Mouse (Mus musculus) forebrain, embryonic 16.5 days (tissue): ENCODE data around the gene Erf. TPM values are rescaled to one million over a fixed set of nuclear protein-coding genes. Genes with fewer than 3 reads are reported as not detected.
A peak's percentile ranks its signal among the peaks of the same experiment; 100 is the strongest.
"Not testable (repeated sequence)": the region's sequence is repeated elsewhere in the genome, so short reads cannot be mapped to it uniquely, and the experiment has no call there.

Source experiments
- ATAC-seq: fragments of 200-750 bp; cut with Nextera tagmentation; 2 replicates; pipeline ENCODE4 v1.8.0; 2017; ENCODE audit warnings: mild to moderate bottlenecking, moderate library complexity
- H3K27ac ChIP-seq: fragments of 300-500 bp; sonication (generic); 2 replicates; pipeline ENCODE4 v1.5.1; 2014; ENCODE audit warnings: low read length, control low read depth
- H3K27me3 ChIP-seq: fragments of 300-500 bp; sonication (generic); replicated peaks from 2 replicates; pipeline ENCODE4 v1.6.1; 2014; ENCODE audit warnings: low read length; ENCODE audit not compliant: control insufficient read depth, insufficient read depth
- H3K36me3 ChIP-seq: fragments of 300-500 bp; sonication (generic); 2 replicates; pipeline ENCODE4 v1.6.1; 2014; ENCODE audit not compliant: control insufficient read depth, insufficient read depth
- H3K4me1 ChIP-seq: fragments of 300-500 bp; sonication (generic); replicated peaks from 2 replicates; pipeline ENCODE4 v1.6.1; 2014; ENCODE audit warnings: low read length; ENCODE audit not compliant: control insufficient read depth, insufficient read depth
- H3K4me2 ChIP-seq: fragments of 300-500 bp; sonication (generic); 2 replicates; pipeline ENCODE4 v1.6.1; 2014; ENCODE audit warnings: mild to moderate bottlenecking, low read length, control low read depth
- H3K4me3 ChIP-seq: fragments of 300-500 bp; sonication (generic); replicated peaks from 2 replicates; pipeline ENCODE4 v1.5.1; 2014; ENCODE audit warnings: mild to moderate bottlenecking, low read length, control low read depth
- H3K9ac ChIP-seq: fragments of 300-500 bp; sonication (generic); replicated peaks from 2 replicates; pipeline ENCODE4 v1.6.1; 2014; ENCODE audit warnings: low read depth, low read length, control low read depth
- H3K9me3 ChIP-seq: fragments of 300-500 bp; sonication (generic); 2 replicates; pipeline ENCODE4 v1.6.1; 2016; ENCODE audit warnings: low read length; ENCODE audit not compliant: control insufficient read depth
- WGBS: fragments of 180-500 bp; shearing (Covaris S2); extraction: QIAGEN DNeasy Blood & Tissue Kit; methylation state at CpG from one replicate; pipeline ENCODE4 v1.1.7; 2014; 5-methylcytosine and 5-hydroxymethylcytosine counted together
- polyA plus RNA-seq: library from polyadenylated mRNA; unstranded; fragments of >200 nt; fragmentation: Nextera tagmentation; extraction: Ambion mirVana; gene quantifications from 2 replicates; pipeline ENCODE4 v1.2.1, GENCODE M21; 2015

Gene Erf
- polyA plus RNA-seq, 1 experiment from 2014 or later = 4.8 TPM

- Histone ChIP-seq H3K27me3 (no peaks in the 10 kb centered on the region), H3K4me2 (peak overlapping the region; percentile 79; the same call in 1 of the 2 replicates), H3K36me3 (peaks cover 7% of the 10 kb centered on the region), H3K9me3 (no peaks in the 10 kb centered on the region), H3K4me1 (peaks cover 24% of the 10 kb centered on the region), H3K9ac (0 out of 2 replicates have a peak overlapping the region, but pooled peaks have one; percentile 12), H3K27ac (no peak overlapping the region), H3K4me3 (no peak overlapping the region)
- no peak for ATAC-seq
- WGBS = 76% methylated on average over 8 of the region's 8 CpGs
These were observed 19.1 kb upstream of the Erf start for GRCm38 (mm10) chr7:25269545-25270271.

DNA sequence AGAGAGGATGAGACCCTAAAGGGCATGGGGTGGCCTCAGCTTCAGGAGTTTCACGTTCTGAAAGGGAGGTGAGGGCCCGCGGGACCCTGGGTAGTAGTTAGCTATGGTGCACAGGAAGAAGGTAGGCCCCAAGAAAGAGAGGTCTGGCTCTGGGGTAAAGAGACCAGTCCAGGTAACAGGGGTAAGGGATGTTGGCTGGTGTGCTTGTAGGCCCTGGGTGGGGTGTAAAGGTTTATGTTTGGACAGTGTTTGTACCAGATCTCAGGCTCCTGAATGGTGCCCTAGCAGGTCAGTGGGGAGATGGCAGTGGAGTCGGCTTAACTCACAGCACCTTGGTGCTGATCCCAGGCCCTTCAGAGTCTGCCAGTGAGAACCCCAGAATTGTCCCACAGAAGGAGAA lies 18.5 kb upstream of the Erf start:
- ATAC-seq = no peak
- Histone ChIP-seq H3K27me3 (no peaks in the 10 kb centered on the region), H3K4me3 (peak overlapping the region; percentile 84), H3K4me2 (peak overlapping the region; percentile 79), H3K27ac (no peak overlapping the region), H3K36me3 (peaks cover 7% of the 10 kb centered on the region), H3K9me3 (no peaks in the 10 kb centered on the region), H3K4me1 (peaks cover 21% of the 10 kb centered on the region), H3K9ac (peak overlapping the region; percentile 76)
- WGBS = 45% methylated on average over 4 of the region's 4 CpGs

DNA sequence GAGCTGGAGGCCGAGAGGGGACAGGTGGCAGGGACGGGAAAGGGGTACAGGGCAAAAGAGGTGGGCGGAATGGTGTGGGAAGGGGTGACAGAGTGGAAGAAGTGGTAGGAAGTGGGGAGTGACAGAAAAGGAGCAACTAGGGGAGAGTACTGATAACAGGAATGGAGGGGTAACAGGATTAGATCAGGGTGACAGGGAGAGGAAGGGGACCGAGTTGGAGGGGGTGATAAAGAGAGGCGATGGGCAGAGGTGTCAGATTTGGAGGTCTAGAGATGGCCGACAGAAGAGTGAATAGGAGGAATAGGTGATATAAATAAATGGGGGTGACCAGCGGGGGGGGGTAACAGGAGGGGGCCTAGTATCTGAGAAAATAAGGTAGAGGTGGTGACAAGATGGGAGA lies 18.0 kb upstream of the Erf start:
- under 1% methylated on average over 7 of the region's 7 CpGs for WGBS
- Histone ChIP-seq H3K4me1 (peaks cover 20% of the 10 kb centered on the region), H3K27me3 (no peaks in the 10 kb centered on the region), H3K9ac (peak overlapping the region; percentile 76), H3K4me2 (peak overlapping the region; percentile 79), H3K4me3 (peak overlapping the region; percentile 84), H3K9me3 (no peaks in the 10 kb centered on the region), H3K36me3 (peaks cover 7% of the 10 kb centered on the region), H3K27ac (peak overlapping the region; percentile 83)
- ATAC-seq = no peak

DNA sequence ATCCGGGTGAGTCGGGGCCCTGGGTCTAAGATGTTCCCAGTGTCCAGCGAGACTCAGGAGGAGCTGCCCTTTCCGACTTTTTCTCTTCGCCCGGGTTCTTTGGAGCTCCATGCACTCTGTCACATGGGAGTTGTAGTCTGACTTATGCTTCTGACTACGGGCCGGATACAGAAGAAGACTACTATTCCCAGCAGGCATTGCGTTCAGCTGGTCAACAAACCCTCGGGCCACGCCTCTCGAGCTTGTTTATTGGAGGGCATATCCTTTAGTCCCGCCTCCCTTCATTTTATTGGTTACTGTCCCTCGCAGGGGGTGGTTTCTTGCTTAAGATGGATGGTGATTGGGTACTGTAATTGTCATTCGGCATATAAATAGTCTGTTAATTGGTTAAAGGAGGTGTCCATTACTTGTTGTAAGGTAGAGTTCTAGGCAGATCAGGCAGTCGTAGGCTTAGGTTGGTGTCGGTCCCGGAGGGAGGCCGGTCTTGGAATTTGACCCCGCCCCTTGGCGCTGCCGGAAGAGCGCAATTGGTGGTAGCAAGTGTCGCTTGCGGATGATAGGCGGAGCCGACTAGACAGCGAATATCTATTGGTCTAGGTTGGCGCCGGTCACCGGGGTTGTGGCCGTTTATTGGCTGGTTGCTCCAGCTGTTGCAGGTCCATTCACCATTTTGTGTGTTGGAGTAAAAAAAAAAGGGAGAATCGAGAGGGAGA lies 17.3 kb upstream of the Erf start:
- no peaks in the 10 kb centered on the region for H3K27me3 ChIP-seq
- WGBS = 0% methylated on average over 33 of the region's 33 CpGs
- H3K4me2 ChIP-seq = peak overlapping the region; percentile 79
- peak overlapping the region; percentile 76 for H3K9ac ChIP-seq
- ATAC-seq = peak; percentile 95
- H3K27ac ChIP-seq = peak overlapping the region; percentile 90
- peaks cover 4% of the 10 kb centered on the region; the same call in 1 of the 2 replicates for H3K36me3 ChIP-seq
- H3K4me1 ChIP-seq = peaks cover 20% of the 10 kb centered on the region
- no peaks in the 10 kb centered on the region for H3K9me3 ChIP-seq
- H3K4me3 ChIP-seq = peak overlapping the region; percentile 84

- H3K27me3 ChIP-seq = no peaks in the 10 kb centered on the region
- peak within 1 kb of the TSS; percentile 79 for H3K4me2 ChIP-seq
- peaks cover 4% of the 10 kb centered on the region; the same call in 1 of the 2 replicates for H3K36me3 ChIP-seq
- ATAC-seq = peak; percentile 83
- H3K4me1 ChIP-seq = peaks cover 20% of the 10 kb centered on the region
- peak within 1 kb of the TSS; percentile 84 for H3K4me3 ChIP-seq
- H3K9ac ChIP-seq = peak within 1 kb of the TSS; percentile 76
- no peaks in the 10 kb centered on the region for H3K9me3 ChIP-seq
- under 1% methylated on average over 29 of the region's 29 CpGs for WGBS
- peak within 1 kb of the TSS; percentile 90 for H3K27ac ChIP-seq
These were observed 16.8 kb upstream of the Erf start, which contains the start of gene Cic for GRCm38 (mm10) chr7:25267301-25267750. Cic (plus strand) TSS chr7:25267704.

DNA sequence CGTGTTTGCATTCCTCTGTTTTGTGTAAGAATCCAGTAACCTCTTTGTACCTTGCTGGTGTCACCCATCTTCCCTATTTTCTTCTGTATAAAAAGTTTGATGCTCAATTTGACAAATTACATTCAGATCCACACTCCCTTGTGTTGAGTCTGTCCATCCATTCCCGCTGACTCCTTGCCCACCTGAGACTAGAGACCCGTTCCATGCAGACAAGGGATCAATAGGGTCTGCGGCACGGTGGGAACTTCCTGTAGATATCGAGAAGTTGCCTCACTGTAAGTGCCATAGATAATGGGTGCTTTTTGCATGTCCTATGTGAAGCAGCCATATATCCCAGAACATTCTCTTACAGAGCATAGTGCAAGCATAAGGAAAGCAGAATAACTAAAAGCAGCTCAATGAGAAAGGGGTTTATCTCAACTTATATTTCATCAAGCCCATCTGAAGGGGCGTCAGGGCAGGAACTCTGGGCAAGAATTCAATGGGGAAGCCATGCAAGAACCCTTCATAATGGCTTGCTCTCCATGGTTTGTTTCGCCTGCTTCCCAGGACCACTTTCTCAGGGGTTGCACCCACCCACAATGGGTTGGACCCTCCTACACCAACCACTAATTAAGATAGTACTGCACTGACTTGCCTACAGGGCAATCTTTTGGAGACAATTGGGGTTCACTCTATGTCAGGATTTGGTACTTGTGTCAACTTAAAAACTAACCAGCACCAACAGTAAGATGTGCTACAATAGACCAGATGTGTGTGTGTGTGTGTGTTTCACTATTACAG lies 15.8 kb upstream of the Erf start:
- H3K4me3 ChIP-seq = no peak overlapping the region
- WGBS = 91% methylated on average over 8 of the region's 8 CpGs
- H3K4me2 ChIP-seq = no peak overlapping the region
- no peak for ATAC-seq
- H3K9me3 ChIP-seq = no peaks in the 10 kb centered on the region
- peaks cover 20% of the 10 kb centered on the region for H3K4me1 ChIP-seq
- H3K27me3 ChIP-seq = no peaks in the 10 kb centered on the region
- H3K9ac ChIP-seq = no peak overlapping the region
- no peaks in the 10 kb centered on the region for H3K36me3 ChIP-seq
- no peak overlapping the region for H3K27ac ChIP-seq

DNA sequence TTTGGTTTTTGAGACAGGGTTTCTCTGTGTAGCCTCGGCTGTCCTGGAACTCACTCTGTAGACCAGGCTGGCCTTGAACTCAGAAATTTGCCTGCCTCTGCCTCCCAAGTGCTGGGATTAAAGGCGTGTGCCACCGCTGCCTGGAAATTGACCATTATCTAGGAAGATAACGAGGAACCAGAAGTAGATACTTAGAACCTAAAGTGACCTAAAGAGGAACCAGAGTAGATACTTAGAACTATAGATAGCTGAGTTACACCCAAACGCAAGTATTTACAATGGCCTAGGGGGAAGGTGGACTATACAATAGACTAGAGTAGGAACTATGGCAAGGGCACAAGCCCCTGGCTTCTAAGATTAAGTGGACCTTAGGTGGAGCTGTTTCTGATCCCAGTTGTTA lies 15.2 kb upstream of the Erf start:
- not testable (repeated sequence) for H3K9me3 ChIP-seq, H3K36me3 ChIP-seq, ATAC-seq, H3K9ac ChIP-seq, H3K4me3 ChIP-seq, H3K27ac ChIP-seq, H3K4me2 ChIP-seq, H3K27me3 ChIP-seq
- 88% methylated on average over 5 of the region's 5 CpGs for WGBS
- H3K4me1 ChIP-seq = peaks cover 20% of the 10 kb centered on the region

DNA sequence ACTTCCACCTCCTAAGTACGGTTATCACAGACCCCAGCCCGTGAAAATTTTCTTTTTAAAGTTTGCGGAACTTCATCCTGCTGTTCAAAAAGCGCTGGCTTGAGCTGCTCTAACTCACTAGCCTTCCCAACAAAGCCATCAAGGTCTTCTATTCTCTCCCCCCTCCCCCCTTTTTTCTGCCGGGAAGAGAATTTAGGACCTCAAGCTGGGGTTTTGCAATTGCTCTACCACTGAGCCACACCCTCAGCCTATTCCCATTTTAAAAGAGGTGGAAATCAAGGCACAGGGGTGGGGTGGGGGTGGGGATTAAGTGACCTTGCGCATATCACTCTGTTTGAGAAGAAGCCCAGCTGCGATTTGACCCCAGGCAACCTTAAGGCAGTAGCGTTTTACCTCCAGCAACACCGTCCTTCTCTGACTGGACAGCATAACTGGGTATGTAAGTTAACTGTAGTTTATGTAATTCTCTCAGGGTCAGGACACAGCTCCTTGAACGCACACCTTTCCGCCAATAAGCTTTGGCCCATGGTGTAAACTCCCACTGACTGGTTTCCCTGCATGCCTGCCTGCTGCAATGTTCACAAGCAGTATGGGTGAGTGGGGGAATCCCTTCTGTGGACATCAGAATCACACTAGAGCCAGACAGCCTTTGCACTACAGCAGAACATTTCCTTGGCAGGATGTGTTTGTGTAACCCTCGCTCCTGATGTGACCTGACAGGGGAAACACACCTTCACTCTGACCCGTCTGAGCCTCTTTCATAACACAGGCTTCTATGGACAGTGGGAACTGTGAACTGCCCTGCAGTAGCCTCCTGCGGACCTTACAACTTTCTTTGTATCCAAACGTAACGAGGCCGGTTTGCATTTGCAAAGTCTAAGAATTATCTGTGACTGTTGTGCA lies 13.7 kb upstream of the Erf start:
- H3K4me1 ChIP-seq = peaks cover 11% of the 10 kb centered on the region
- no peak overlapping the region for H3K27ac ChIP-seq
- no peak overlapping the region for H3K4me3 ChIP-seq
- ATAC-seq = no peak
- no peaks in the 10 kb centered on the region for H3K27me3 ChIP-seq
- H3K4me2 ChIP-seq = no peak overlapping the region
- H3K9me3 ChIP-seq = no peaks in the 10 kb centered on the region
- WGBS = 22% methylated on average over 17 of the region's 17 CpGs
- H3K9ac ChIP-seq = no peak overlapping the region
- H3K36me3 ChIP-seq = no peaks in the 10 kb centered on the region
